Comparison of ENCODE assay signal across 8 mouse cellular contexts in the genomic region with DNA sequence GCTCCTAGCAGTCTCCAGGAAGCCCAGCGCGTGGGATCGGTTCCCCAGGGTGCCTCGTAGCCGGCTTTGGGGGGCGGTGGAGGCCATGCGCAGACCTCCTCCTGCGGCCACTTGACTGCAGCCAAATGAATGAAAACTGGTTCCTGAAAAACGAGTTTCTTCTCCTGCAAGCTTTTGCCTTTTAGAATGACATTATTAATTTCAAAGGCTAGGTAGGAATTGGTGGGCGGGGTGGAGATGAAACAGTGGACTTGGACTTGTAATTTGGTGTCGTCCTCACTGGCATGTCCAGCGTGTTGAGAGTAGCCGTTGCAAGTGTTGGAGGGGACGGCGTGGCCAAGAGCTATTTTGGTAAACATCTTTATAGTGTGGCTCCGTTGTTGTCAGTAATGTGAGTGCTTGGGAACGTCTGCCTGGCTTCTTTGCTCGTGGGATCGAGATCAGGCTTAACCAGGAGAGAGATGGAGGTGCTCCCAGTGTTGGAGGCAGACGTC. TPM values are rescaled to one million over a fixed set of nuclear protein-coding genes. Genes with fewer than 3 reads are reported as not detected.
DNase-seq lines count a peak whose midpoint lies in the region; ATAC-seq and TF ChIP-seq lines count a peak whose summit lies in the region.

No protein-coding gene starts in this region.

- H3K27me3 ChIP-seq in CH12.LX (replicated peaks), result no peaks in the 10 kb centered on the region
- no peaks in the 10 kb centered on the region for H3K27me3 ChIP-seq in heart, embryonic 13.5 days (replicated peaks)
- H3K27me3 ChIP-seq in liver, postnatal 0 days (ENCODE audit: insufficient read depth, low read length), result no peaks in the 10 kb centered on the region

- no peak for ATAC-seq in heart, embryonic 13.5 days (ENCODE audit: extremely low read depth, insufficient number of reproducible peaks, low FRiP score, low TSS enrichment)
- ATAC-seq in liver, postnatal 0 days, result no peak

- H3K4me3 ChIP-seq in gastrocnemius, adult 2 months, result peak overlapping the region; percentile 94
- peak overlapping the region; percentile 62 to 80 (median 74) for H3K4me3 ChIP-seq in CH12.LX (replicated peaks in 1 of 3; ENCODE audit: low read depth in 2 of 3, low read length in 2 of 3, poor library complexity in 1 of 3)
- H3K4me3 ChIP-seq in heart, embryonic 13.5 days, result peak overlapping the region; percentile 87
- peak overlapping the region; percentile 87 for H3K4me3 ChIP-seq in liver, postnatal 0 days (ENCODE audit: low read depth, low read length)

- dilution Hi-C loops in CH12.LX (cut with MboI; ENCODE audit: extremely low pct_ligation_motif_present, extremely low pct_unique_long_range_greater_than_20kb, low sequenced_read_pairs), result no loop called here

- H3K4me2 ChIP-seq in CH12.LX (ENCODE audit: insufficient read depth, low read depth, poor library complexity, severe bottlenecking), result peak overlapping the region; percentile 27
- peak overlapping the region; percentile 85 for H3K4me2 ChIP-seq in heart, embryonic 13.5 days
- peak overlapping the region; percentile 83 for H3K4me2 ChIP-seq in liver, postnatal 0 days (ENCODE audit: low read depth, low read length)

- intact Hi-C loops in gastrocnemius, adult 2 months (cut with DNase I), result loop anchor here (5.0 to 10.0 kb wide), 2 partner anchors 65 to 203 kb away; no protein-coding TSS in a partner anchor
- intact Hi-C loops in gastrocnemius, postnatal 14 days (cut with DNase I; ENCODE audit: low total_unique reads), result loop anchor here (5.0 to 10.0 kb wide), 2 partner anchors 360 to 603 kb away; no protein-coding TSS in a partner anchor
- intact Hi-C loops in left cerebral cortex, postnatal 14 days (cut with DNase I), result loop anchor here (5.0 to 10.0 kb wide), 3 partner anchors 195 to 390 kb away; no protein-coding TSS in a partner anchor

- TF ChIP-seq RAD21 in CH12.LX (IDR thresholded peaks at IDR 0.05; ENCODE audit: low read depth, low read length), result no peak

- TF ChIP-seq EP300 in CH12.LX (IDR thresholded peaks at IDR 0.05; ENCODE audit: low read length), result no peak
- TF ChIP-seq EP300 in liver, postnatal 0 days (IDR thresholded peaks at IDR 0.05; ENCODE audit: low read depth), result no peak

- peaks cover 14 to 21% of the 10 kb centered on the region in 2 experiments for H3K36me3 ChIP-seq in CH12.LX (replicated peaks in 1 of 2; ENCODE audit: control insufficient read depth in 1 of 2, insufficient read depth in 1 of 2, low read length in 1 of 2)
- H3K36me3 ChIP-seq in heart, embryonic 13.5 days, result peaks cover 21% of the 10 kb centered on the region
- peaks cover 16% of the 10 kb centered on the region; the same call in 1 of the 2 replicates for H3K36me3 ChIP-seq in liver, postnatal 0 days (replicated peaks; ENCODE audit: insufficient read depth, low read length)

- TF ChIP-seq CTCF in gastrocnemius, adult 2 months (IDR thresholded peaks at IDR 0.05), result no peak
- no peak for TF ChIP-seq CTCF in CH12.LX (conservative IDR thresholded peaks at IDR 0.05 in 1 of 2, IDR thresholded peaks at IDR 0.05 in 1 of 2; ENCODE audit: low read depth in 2 of 2, low read length in 2 of 2)
- no peak for TF ChIP-seq CTCF in liver, postnatal 0 days (IDR thresholded peaks at IDR 0.05; ENCODE audit: low read depth)

- no peaks in the 10 kb centered on the region; the same call in 1 of the 2 replicates for H3K79me2 ChIP-seq in CH12.LX (replicated peaks; ENCODE audit: control insufficient read depth, extremely low read depth, insufficient read depth, poor library complexity, severe bottlenecking)

- no peaks in the 10 kb centered on the region for H3K9me3 ChIP-seq in CH12.LX (replicated peaks; ENCODE audit: low read length)
- H3K9me3 ChIP-seq in heart, embryonic 13.5 days, result no peaks in the 10 kb centered on the region
- H3K9me3 ChIP-seq in liver, postnatal 0 days (ENCODE audit: low read length), result no peaks in the 10 kb centered on the region

- under 1% methylated on average over 20 of the region's 20 CpGs for WGBS in heart, embryonic 13.5 days
- 1% methylated on average over 20 of the region's 20 CpGs for WGBS in liver, postnatal 0 days (ENCODE audit: insufficient replicate concordance)

- no peak for TF ChIP-seq POLR2A in CH12.LX (IDR thresholded peaks at IDR 0.05; ENCODE audit: low read depth, low read length)

- peak overlapping the region; percentile 57; the same call in 1 of the 2 replicates for H3K9ac ChIP-seq in CH12.LX (ENCODE audit: insufficient read depth, low read depth)
- peak overlapping the region; percentile 95 for H3K9ac ChIP-seq in heart, embryonic 13.5 days
- H3K9ac ChIP-seq in liver, postnatal 0 days (replicated peaks), result peak overlapping the region; percentile 86

- in situ Hi-C loops in CH12.LX (cut with MboI; ENCODE audit: low pct_ligation_motif_present, low pct_unique_long_range_greater_than_20kb, low sequenced_read_pairs), result no loop called here

- DNase-seq in gastrocnemius, adult 2 months, result peak; percentile 39
- DNase-seq in gastrocnemius, postnatal 14 days, result no peak
- no peak for DNase-seq in CH12.LX (ENCODE audit: extremely low read depth)
- DNase-seq in liver, postnatal 0 days, result no peak
- no peak for DNase-seq in left cerebral cortex, postnatal 14 days (ENCODE audit: low spot score in 2 of 2)
- DNase-seq in retina, embryonic 14.5 days (ENCODE audit: low spot score), result no peak
- no peak for DNase-seq in right cerebral cortex, adult 18-20 months

- H3K4me1 ChIP-seq in CH12.LX (ENCODE audit: control insufficient read depth in 1 of 2, insufficient read depth in 2 of 2), result peaks cover 0 to 16% of the 10 kb centered on the region in 2 experiments; a peak in 2 of 4 replicates
- H3K4me1 ChIP-seq in heart, embryonic 13.5 days, result peaks cover 75% of the 10 kb centered on the region
- H3K4me1 ChIP-seq in liver, postnatal 0 days (ENCODE audit: insufficient read depth), result peaks cover 20% of the 10 kb centered on the region

- peak overlapping the region; percentile 95 for H3K27ac ChIP-seq in gastrocnemius, adult 2 months
- no peak overlapping the region for H3K27ac ChIP-seq in CH12.LX (ENCODE audit: insufficient read depth, low read depth)
- H3K27ac ChIP-seq in heart, embryonic 13.5 days (replicated peaks), result peak overlapping the region; percentile 92
- peak overlapping the region; percentile 91 for H3K27ac ChIP-seq in liver, postnatal 0 days (ENCODE audit: low read depth)

TF ChIP-seq in CH12.LX, 34 proteins besides CTCF, POLR2A, EP300 and RAD21:
- no peak for TF ChIP-seq MAX (IDR thresholded peaks at IDR 0.05; ENCODE audit: low read length)
- TF ChIP-seq MAFK (IDR thresholded peaks at IDR 0.05; ENCODE audit: insufficient replicate concordance, low read length), result no peak
- peak; percentile 23; the same call in 1 of the 2 replicates for TF ChIP-seq MXI1 (IDR thresholded peaks at IDR 0.05; ENCODE audit: low read depth, low read length)

RNA-seq across cellular contexts. Expression of gene Enc1, which starts 0.9 kb away (rescaled TPM):
- total RNA-seq in gastrocnemius, adult 2 months (2021), result 1 to 10 TPM; 1.1 to 4.8 TPM
- 1 to 10 TPM; 3.2 to 3.6 TPM for total RNA-seq in gastrocnemius, postnatal 14 days (2021)
- 3.7 and 3.9 TPM in 2 replicates for total RNA-seq in CH12.LX (2012; rRNA removed)
- total RNA-seq in CH12.LX (2014; rRNA removed), result 5.5 and 6.4 TPM in 2 replicates
- polyA plus RNA-seq in CH12.LX (2012; ENCODE audit: insufficient read length, low read depth), result 6.1 and 7.0 TPM in 2 replicates
- polyA plus RNA-seq in heart, embryonic 13.5 days (2015; fragmentation: Nextera tagmentation; extraction: Ambion mirVana), result 4.0 TPM in 2 replicates
- 1.7 and 2.6 TPM in 2 replicates for polyA plus RNA-seq in liver, postnatal 0 days (2015; fragmentation: Nextera tagmentation; extraction: Ambion mirVana)
- 100 to 1,000 TPM; 482 to 522 TPM for total RNA-seq in left cerebral cortex, postnatal 14 days (2021)

RNA-seq across cellular contexts. Expression of gene Hexb, which starts 43.7 kb away (rescaled TPM):
- 10 to 100 TPM in 1 of 2 experiments, 1 to 10 TPM in 1; 7.6 to 10.9 TPM for total RNA-seq in gastrocnemius, adult 2 months (2021)
- 10 to 100 TPM; 12.8 to 13.0 TPM for total RNA-seq in gastrocnemius, postnatal 14 days (2021)
- total RNA-seq in CH12.LX (2012; rRNA removed) (26.2 and 31.0 TPM in 2 replicates), CH12.LX (2014; rRNA removed) (75.7 and 80.9 TPM in 2 replicates)
- 36.8 and 37.9 TPM in 2 replicates for polyA plus RNA-seq in CH12.LX (2012; ENCODE audit: insufficient read length, low read depth)
- polyA plus RNA-seq in heart, embryonic 13.5 days (2015; fragmentation: Nextera tagmentation; extraction: Ambion mirVana), result 33.4 and 33.9 TPM in 2 replicates
- polyA plus RNA-seq in liver, postnatal 0 days (2015; fragmentation: Nextera tagmentation; extraction: Ambion mirVana), result 21.2 and 22.0 TPM in 2 replicates
- total RNA-seq in left cerebral cortex, postnatal 14 days (2021), result 100 to 1,000 TPM; 104 to 107 TPM

Comparison
In these comparisons a context has a peak if more than half of its experiments do, and no peak if none do; other contexts are left out.
1. H3K4me2 ChIP-seq: peak in every context shown above with its lines; median percentile 85 in heart, embryonic 13.5 days; 83 in liver, postnatal 0 days; 27 in CH12.LX.
2. RNA of gene Enc1, which starts 0.9 kb away (total RNA-seq): 482 to 522 TPM in left cerebral cortex, postnatal 14 days; 3.7 to 6.4 TPM in CH12.LX, 1.1 to 4.8 TPM in gastrocnemius, adult 2 months and 3.2 to 3.6 TPM in gastrocnemius, postnatal 14 days; every median in the first group is over 10 times any median in the second.
3. Peak in every context shown above with its lines, with median percentiles within 50 percentile points of each other: H3K4me3 ChIP-seq and H3K9ac ChIP-seq.